Mouse (Mus musculus): ENCODE measurements around the gene Steap1. TPM values are rescaled to one million over a fixed set of nuclear protein-coding genes. Genes with fewer than 3 reads are reported as not detected.

Gene Steap1
- not detected in 2 replicates for polyA plus RNA-seq (2012)

DNA sequence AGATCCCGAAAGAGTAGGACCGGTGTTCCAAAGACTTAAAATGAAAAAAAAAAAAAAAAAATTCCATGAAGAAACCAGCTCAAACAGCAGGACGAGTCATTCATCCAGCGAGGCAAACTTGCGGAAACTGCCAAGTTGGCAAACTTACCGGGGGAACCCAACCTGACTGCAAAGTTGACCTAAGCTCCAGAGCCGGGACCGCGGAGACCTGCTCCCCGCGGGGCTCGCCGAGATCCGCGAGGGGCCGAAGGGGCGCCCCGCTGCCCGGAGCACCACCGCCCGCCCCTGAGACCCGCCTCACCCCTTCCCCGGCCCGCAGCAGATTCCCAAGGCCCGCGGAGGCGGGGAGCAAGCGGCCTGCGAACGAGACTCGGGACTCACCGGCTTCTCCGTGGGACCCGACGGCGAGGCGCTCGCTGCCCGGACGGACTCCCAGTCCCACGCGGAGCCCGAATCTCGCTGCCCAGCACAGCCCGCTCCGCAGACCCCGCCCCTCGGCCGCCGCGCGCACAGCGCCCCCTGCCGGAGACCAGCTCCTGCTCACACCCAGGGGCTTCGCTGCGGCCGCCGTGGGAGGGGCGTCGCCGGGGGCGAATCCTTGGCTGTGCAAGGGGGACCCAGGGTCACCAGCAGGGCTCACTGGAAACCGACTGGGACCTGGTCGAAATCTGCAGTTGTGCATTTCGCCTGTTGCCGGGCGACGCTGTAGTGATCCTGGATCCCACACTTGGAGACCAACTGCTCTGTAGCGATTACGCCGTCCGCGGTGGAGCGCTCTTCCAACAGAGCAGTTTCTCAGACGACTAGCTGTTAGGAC, at the start of gene Steap1:
Gene Steap1, minus strand, starts transcription at position 461 of the 817 bp plus-strand sequence.
- no peak for TF ChIP-seq GATA1 (IDR thresholded peaks at IDR 0.05; ENCODE audit: low read length)

DNA sequence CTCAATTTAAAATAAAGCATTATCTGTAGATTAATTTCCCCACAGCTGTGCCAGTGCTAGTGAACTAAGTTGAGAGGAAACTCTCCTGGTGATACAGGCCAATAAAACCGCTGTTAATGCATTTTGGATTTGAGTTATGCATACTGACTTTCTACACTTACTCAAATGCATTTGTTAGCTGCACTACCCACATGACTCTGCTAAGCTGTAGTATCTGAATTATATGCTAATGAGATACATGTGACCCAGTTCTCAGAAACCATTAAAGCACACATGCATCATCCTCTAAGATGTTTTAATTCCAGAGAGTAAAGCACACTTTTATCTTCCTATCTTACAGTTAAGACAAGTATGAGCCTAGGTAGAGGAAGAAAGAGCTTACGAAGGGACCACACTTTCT, 38.0 kb upstream of the Steap1 start:
- no peak for TF ChIP-seq GATA1 (IDR thresholded peaks at IDR 0.05; ENCODE audit: low read length)

DNA sequence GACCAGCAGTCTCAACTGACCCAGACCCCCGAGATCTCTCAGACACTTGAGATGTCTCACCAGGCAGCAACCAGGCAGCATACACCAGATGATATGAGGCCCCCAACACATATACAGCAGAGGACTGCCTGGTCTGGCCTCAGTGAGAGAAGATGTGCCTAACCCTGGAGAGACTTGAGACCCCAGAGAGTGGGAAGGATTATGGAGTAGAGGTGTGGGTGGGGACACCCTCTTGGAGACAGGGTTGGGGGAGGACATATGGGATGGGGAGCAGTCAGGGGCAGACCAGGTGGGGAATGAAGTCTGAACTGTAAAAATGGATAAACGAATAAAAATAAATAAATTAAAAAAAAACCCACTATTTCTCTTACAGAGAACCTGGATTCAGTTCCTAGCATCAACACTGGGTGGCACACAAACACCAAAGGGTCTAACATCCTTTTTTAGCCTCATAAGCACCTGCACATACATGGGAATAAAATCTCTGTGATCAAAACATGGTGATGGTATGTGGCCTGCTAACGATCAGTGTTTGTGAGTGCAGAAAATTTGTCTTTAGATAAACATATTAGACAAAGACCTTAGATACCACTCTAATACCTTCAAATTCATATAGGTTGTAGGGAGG, 7.4 kb upstream of the Steap1 start:
- TF ChIP-seq GATA1 (IDR thresholded peaks at IDR 0.05; ENCODE audit: low read length) = no peak

GRCm38 (mm10) chr5:5755039-5755438, 5.9 kb upstream of the Steap1 start:
- TF ChIP-seq GATA1 (IDR thresholded peaks at IDR 0.05; ENCODE audit: low read length) = no peak

DNA sequence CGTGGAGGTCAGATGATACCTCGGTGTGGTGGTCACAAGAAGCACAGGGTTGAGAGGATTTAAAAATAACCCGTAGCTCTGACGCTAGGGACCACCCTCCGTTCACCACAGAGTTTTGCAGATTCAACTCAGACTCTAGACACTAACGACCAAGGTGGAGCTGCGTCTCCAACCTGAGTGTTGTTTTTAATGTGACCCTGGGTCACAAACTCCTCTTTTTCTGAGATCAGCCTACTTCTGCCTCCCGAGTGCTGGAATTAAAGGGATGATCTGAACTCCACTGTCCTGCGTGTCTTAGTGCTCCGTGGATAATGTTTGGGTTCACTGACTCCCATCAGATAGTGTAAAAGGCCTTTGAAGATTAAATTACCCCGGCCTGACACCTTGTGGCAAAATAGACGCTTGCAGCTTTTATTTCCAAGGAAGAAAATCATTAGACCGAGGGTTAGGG, 671 bp upstream of the Steap1 start:
- no peak for TF ChIP-seq GATA1 (IDR thresholded peaks at IDR 0.05; ENCODE audit: low read length)

DNA sequence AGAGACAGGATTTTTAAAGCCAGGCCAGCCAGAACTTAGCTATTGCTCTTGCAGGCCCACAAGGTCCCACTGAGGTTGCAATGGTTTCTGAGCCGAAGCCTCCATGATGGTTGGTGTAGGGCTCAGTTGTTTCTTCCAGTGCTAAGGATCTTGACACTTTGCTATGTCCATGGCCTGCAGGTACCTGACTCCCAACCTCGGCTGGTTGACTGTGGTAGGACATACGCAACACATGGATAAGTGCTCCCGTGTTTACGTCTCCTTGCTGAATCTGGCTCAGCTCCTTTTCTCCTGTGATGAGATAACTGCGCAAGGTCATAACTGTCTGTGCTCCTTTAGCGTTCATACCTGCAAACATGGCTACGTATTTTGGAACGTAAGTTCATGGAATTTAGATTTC, 14.7 kb downstream of the Steap1 start:
- TF ChIP-seq GATA1 (IDR thresholded peaks at IDR 0.05; ENCODE audit: low read length) = no peak

DNA sequence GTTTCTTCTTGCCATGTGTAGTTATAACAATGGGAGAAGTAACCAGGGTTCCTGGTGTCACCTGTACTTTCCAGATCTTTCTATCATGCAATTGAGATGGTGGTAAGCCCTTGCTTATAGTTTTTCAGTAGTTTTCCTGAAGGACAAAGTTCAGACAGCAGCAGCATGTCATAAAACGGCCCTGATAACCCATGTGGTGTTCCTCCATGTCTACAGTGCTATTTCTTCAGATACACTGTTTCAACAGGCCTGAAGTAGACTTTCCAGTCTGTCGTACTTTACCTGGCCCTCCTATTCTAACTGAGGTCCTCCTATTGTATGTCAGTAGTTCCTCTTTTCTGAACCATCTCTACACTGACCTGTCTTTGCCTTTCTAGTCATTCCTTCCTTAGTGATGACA, 16.3 kb downstream of the Steap1 start:
- TF ChIP-seq GATA1 (IDR thresholded peaks at IDR 0.05; ENCODE audit: low read length) = no peak

- TF ChIP-seq GATA1 (IDR thresholded peaks at IDR 0.05; ENCODE audit: low read length) = no peak
These were observed 16.9 kb downstream of the Steap1 start for GRCm38 (mm10) chr5:5732208-5732607.

DNA sequence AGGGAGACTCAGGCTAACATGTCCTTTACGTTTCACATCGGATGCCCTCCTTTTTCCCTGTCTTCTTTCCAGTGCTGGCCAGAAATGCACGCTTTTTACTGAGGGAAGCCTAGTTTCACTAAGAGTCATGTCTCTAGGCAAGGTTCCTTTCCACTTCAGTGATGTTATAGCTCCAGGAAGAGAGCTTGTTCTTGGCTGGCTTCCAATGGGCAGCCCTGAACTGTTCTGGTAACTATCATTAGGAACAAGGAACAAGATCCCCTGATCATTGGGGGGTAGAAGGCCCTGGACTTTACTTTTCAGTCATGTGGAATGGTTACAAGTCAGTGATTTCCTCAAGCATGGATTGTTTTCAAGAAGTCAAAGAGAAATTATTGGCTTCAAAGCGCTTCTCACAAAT, 19.2 kb downstream of the Steap1 start:
- no peak for TF ChIP-seq GATA1 (IDR thresholded peaks at IDR 0.05; ENCODE audit: low read length)

GRCm38 (mm10) chr5:5722217-5722616, 26.9 kb downstream of the Steap1 start:
- no peak for TF ChIP-seq GATA1 (IDR thresholded peaks at IDR 0.05; ENCODE audit: low read length)

GRCm38 (mm10) chr5:5711032-5711431, 38.1 kb downstream of the Steap1 start:
- no peak for TF ChIP-seq GATA1 (IDR thresholded peaks at IDR 0.05; ENCODE audit: low read length)

DNA sequence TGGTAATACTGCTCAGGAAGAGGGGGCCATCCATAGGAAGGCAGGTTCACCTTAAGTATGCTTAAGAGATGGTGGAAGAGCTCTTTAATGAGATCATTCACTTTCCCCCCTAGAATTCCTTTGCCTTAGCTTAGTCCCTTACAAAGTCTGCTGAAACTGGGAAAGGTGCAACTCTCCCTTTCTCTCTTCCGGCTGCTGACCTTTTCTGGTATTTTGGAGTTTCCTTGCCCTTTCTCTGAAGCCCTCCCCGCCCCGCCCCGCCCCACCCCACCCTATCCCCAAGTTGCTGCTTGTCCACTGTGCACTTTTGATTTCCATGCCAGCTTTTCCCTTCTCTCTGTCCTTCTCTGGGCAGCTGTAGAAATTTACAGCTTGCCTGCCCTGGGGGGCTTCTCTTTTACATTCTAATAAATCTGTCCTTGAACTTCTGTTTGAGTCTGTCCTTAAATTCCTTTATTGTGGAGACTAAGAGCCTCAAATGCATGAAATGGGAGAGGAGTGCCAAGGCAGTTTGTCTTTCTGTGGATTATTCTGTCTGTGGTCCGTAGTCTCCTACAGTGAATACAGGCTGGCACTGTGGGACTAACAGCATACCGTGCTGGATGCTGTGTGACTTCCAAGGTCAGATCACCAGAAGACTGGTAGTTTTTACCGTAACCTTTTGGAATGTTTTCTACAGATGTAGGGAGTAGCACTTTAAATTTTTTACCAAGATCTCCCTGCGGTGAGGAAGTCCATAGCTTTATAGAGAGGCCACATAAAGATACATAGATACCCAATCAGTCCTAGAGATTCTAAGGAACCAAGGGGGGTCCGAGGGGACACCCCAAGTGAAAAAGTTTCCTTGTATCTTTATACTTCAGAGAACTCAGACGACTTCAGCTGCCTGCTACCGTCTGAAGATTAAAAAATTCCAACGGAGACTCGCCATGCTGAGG, 41.5 kb downstream of the Steap1 start:
- no peak for TF ChIP-seq GATA1 (IDR thresholded peaks at IDR 0.05; ENCODE audit: low read length)

GRCm38 (mm10) chr5:5705019-5705418, 44.1 kb downstream of the Steap1 start:
- TF ChIP-seq GATA1 (IDR thresholded peaks at IDR 0.05; ENCODE audit: low read length) = no peak

DNA sequence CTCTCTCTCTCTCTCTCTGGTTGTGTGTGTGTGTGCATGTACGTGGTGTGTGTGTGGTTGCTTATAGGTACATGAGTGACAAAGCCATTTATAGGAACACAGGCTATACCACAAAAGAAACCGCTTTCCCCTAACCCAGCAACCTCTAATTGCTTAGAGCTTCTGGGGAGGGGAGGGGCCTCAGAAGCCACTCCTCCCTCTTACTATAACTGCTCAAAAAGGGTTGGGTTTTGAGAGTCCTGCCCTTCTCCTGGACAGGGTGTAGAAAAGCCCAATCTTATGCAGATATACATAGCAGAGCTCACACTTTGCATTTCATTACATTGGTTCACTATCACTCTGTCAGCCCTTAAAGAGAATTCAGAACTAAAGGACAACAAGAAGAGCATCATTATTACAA, 48.7 kb downstream of the Steap1 start:
- TF ChIP-seq GATA1 (IDR thresholded peaks at IDR 0.05; ENCODE audit: low read length) = no peak

GRCm38 (mm10) chr5:5698830-5699229, 50.3 kb downstream of the Steap1 start:
- TF ChIP-seq GATA1 (IDR thresholded peaks at IDR 0.05; ENCODE audit: low read length) = no peak
